Mouse (Mus musculus) MEL (cell line): ENCODE results near the gene Chd3. TPM values are rescaled to one million over a fixed set of nuclear protein-coding genes. Genes with fewer than 3 reads are reported as not detected.

Experiments
- DNase-seq: peaks from one replicate; pipeline ENCODE4 v3.0.0; 2011; ENCODE audit warnings: low read depth, low spot score
- H3K27ac ChIP-seq: 2 replicates; pipeline ENCODE4 v1.5.1; 2012; ENCODE audit warnings: low read depth, mild to moderate bottlenecking, control low read depth, low read length, moderate library complexity; ENCODE audit not compliant: control insufficient read depth
- H3K27me3 ChIP-seq, 2 experiments: fragments of 150-350 bp in 1 of 2; sonication (generic) in 1 of 2; 2 replicates each; pipeline ENCODE4 v1.6.1; 2012; ENCODE audit warnings: low read length in 2 of 2, mild to moderate bottlenecking in 2 of 2, improper control_type of control experiment in 1 of 2, moderate library complexity in 1 of 2; ENCODE audit not compliant: insufficient read depth in 2 of 2, control insufficient read depth in 1 of 2
- H3K36me3 ChIP-seq, 2 experiments: 2 replicates each; pipeline ENCODE4 v1.6.1; 2012 to 2014; ENCODE audit warnings: low read length in 2 of 2, improper control_type of control experiment in 1 of 2, inconsistent platforms in 1 of 2, mild to moderate bottlenecking in 1 of 2; ENCODE audit not compliant: insufficient read depth in 2 of 2, control insufficient read depth in 1 of 2
- H3K4me1 ChIP-seq, 2 experiments: fragments of 150-350 bp in 1 of 2; sonication (generic) in 1 of 2; 2 replicates each; pipeline ENCODE4 v1.6.1; 2012; ENCODE audit warnings: low read length in 2 of 2, improper control_type of control experiment in 1 of 2, mild to moderate bottlenecking in 1 of 2; ENCODE audit not compliant: insufficient read depth in 2 of 2, control insufficient read depth in 1 of 2
- H3K4me3 ChIP-seq, 2 experiments: fragments of 150-350 bp in 1 of 2; sonication (generic) in 1 of 2; 2 replicates each; pipeline ENCODE4 v1.5.1; 2012; ENCODE audit warnings: low read depth in 2 of 2, low read length in 2 of 2, mild to moderate bottlenecking in 2 of 2, moderate library complexity in 2 of 2, control low read depth in 1 of 2, improper control_type of control experiment in 1 of 2; ENCODE audit not compliant: control insufficient read depth in 1 of 2, insufficient read depth in 1 of 2
- H3K79me2 ChIP-seq: 2 replicates; pipeline ENCODE4 v1.6.1; 2012; ENCODE audit warnings: mild to moderate bottlenecking, low read length, moderate library complexity; ENCODE audit not compliant: control insufficient read depth, poor library complexity, insufficient read depth
- H3K9ac ChIP-seq: 2 replicates; pipeline ENCODE4 v1.6.1; 2012; ENCODE audit warnings: low read depth, mild to moderate bottlenecking, control low read depth, low read length, moderate library complexity; ENCODE audit not compliant: control insufficient read depth, poor library complexity, severe bottlenecking
- H3K9me3 ChIP-seq: fragments of 150-350 bp; sonication (generic); replicated peaks from 2 replicates; pipeline ENCODE4 v1.6.1; 2012; ENCODE audit warnings: mild to moderate bottlenecking, low read length, improper control_type of control experiment, moderate library complexity; ENCODE audit not compliant: insufficient read depth
- BHLHE40 ChIP-seq: IDR thresholded peaks from 2 replicates; pipeline ENCODE4 v1.6.1; 2012; ENCODE audit warnings: low read depth, mild to moderate bottlenecking, inconsistent platforms, low read length, improper control_type of control experiment, borderline replicate concordance
- CHD1 ChIP-seq: IDR thresholded peaks from 2 replicates; pipeline ENCODE4 v1.6.1; 2012; ENCODE audit warnings: low read depth, mild to moderate bottlenecking, inconsistent platforms, low read length, improper control_type of control experiment
- CHD2 ChIP-seq: IDR thresholded peaks from 2 replicates; pipeline ENCODE4 v1.6.1; 2011; ENCODE audit warnings: low read length, improper control_type of control experiment
- CTCF ChIP-seq, 3 experiments: IDR thresholded peaks in 2 of 3; conservative IDR thresholded peaks in 1 of 3; 2 replicates each; pipeline ENCODE4 v1.5.1; 2011 to 2012; ENCODE audit warnings: low read length in 3 of 3, low read depth in 2 of 3, mild to moderate bottlenecking in 2 of 3, improper control_type of control experiment in 1 of 3, inconsistent platforms in 1 of 3, mixed read lengths in 1 of 3, moderate library complexity in 1 of 3; ENCODE audit not compliant: control insufficient read depth in 1 of 3, insufficient read depth in 1 of 3, poor library complexity in 1 of 3, severe bottlenecking in 1 of 3
- E2F4 ChIP-seq: IDR thresholded peaks from 2 replicates; pipeline ENCODE4 v1.6.1; 2011; ENCODE audit warnings: low read depth, low read length, improper control_type of control experiment, borderline replicate concordance
- ELF1 ChIP-seq: IDR thresholded peaks from 2 replicates; pipeline ENCODE4 v1.6.1; 2014; ENCODE audit warnings: low read depth, mild to moderate bottlenecking, inconsistent platforms, low read length, improper control_type of control experiment, moderate library complexity
- EP300 ChIP-seq, 2 experiments: IDR thresholded peaks; 2 replicates each; pipeline ENCODE4 v1.6.1; 2011; ENCODE audit warnings: improper control_type of control experiment in 2 of 2, low read length in 2 of 2, low read depth in 1 of 2, mild to moderate bottlenecking in 1 of 2
- GABPA ChIP-seq: IDR thresholded peaks from 2 replicates; pipeline ENCODE4 v1.6.1; 2012; ENCODE audit warnings: low read depth, mild to moderate bottlenecking, inconsistent platforms, low read length, improper control_type of control experiment, moderate library complexity
- HCFC1 ChIP-seq: IDR thresholded peaks from 2 replicates; pipeline ENCODE4 v1.6.1; 2012; ENCODE audit warnings: low read depth, mild to moderate bottlenecking, inconsistent platforms, low read length, improper control_type of control experiment, moderate library complexity
- KAT2A ChIP-seq: conservative IDR thresholded peaks from 2 replicates; pipeline ENCODE4 v1.6.1; 2012; ENCODE audit warnings: low read depth, low read length, improper control_type of control experiment, inconsistent platforms
- MAX ChIP-seq: IDR thresholded peaks from 2 replicates; pipeline ENCODE4 v1.6.1; 2011; ENCODE audit warnings: low read length, improper control_type of control experiment
- MAZ ChIP-seq: IDR thresholded peaks from 2 replicates; pipeline ENCODE4 v1.6.1; 2012; ENCODE audit warnings: low read depth, mild to moderate bottlenecking, inconsistent platforms, low read length, improper control_type of control experiment
- MEF2A ChIP-seq: IDR thresholded peaks from 2 replicates; pipeline ENCODE4 v1.6.1; 2014; ENCODE audit warnings: low read depth, mild to moderate bottlenecking, inconsistent platforms, low read length, improper control_type of control experiment; ENCODE audit not compliant: poor library complexity, insufficient replicate concordance, severe bottlenecking; ENCODE audit errors: extremely low read depth
- MYB ChIP-seq: IDR thresholded peaks from 2 replicates; pipeline ENCODE4 v1.6.1; 2011; ENCODE audit warnings: mild to moderate bottlenecking, low read depth, low read length, improper control_type of control experiment
- NRF1 ChIP-seq: IDR thresholded peaks from 2 replicates; pipeline ENCODE4 v1.6.1; 2014; ENCODE audit warnings: low read depth, mild to moderate bottlenecking, inconsistent platforms, low read length, improper control_type of control experiment, moderate library complexity; ENCODE audit not compliant: poor library complexity, insufficient read depth, severe bottlenecking
- POLR2AphosphoS2 ChIP-seq: IDR thresholded peaks from 2 replicates; pipeline ENCODE4 v1.6.1; 2011; ENCODE audit warnings: low read length, improper control_type of control experiment
- RAD21 ChIP-seq: IDR thresholded peaks from 2 replicates; pipeline ENCODE4 v1.6.1; 2011; ENCODE audit warnings: mild to moderate bottlenecking, low read depth, low read length, improper control_type of control experiment
- SMC3 ChIP-seq: IDR thresholded peaks from 2 replicates; pipeline ENCODE4 v1.6.1; 2011; ENCODE audit warnings: low read depth, low read length, improper control_type of control experiment
- TBP ChIP-seq: IDR thresholded peaks from 2 replicates; pipeline ENCODE4 v1.8.0; 2011; ENCODE audit warnings: low read depth, low read length, improper control_type of control experiment
- UBTF ChIP-seq: IDR thresholded peaks from 2 replicates; pipeline ENCODE4 v1.6.1; 2012; ENCODE audit warnings: low read depth, mild to moderate bottlenecking, inconsistent platforms, low read length, improper control_type of control experiment, moderate library complexity, borderline replicate concordance; ENCODE audit not compliant: insufficient read depth
- ZC3H11A ChIP-seq: IDR thresholded peaks from 2 replicates; pipeline ENCODE4 v1.6.1; 2012; ENCODE audit warnings: low read depth, mild to moderate bottlenecking, inconsistent platforms, low read length, improper control_type of control experiment
- ZKSCAN1 ChIP-seq: IDR thresholded peaks from 2 replicates; pipeline ENCODE4 v1.6.1; 2012; ENCODE audit warnings: low read depth, mild to moderate bottlenecking, inconsistent platforms, low read length, improper control_type of control experiment, moderate library complexity
- polyA plus RNA-seq, 2 experiments: library from polyadenylated mRNA; stranded (reverse) in 1 of 2; unstranded in 1 of 2; fragments of >175 nt in 1 of 2; fragments of >200 nt in 1 of 2; gene quantifications; 2 replicates each; pipeline versions ENCODE4 v1.2.1 to v1.2.4; 2012; ENCODE audit warnings: low replicate concordance in 2 of 2, low read depth in 1 of 2; ENCODE audit not compliant: insufficient read length in 2 of 2, insufficient read depth in 1 of 2, missing spikeins in 1 of 2
- total RNA-seq: library from RNA; depleted of rRNA; stranded (reverse); fragments of 300-350 nt; gene quantifications from 2 replicates; pipeline ENCODE4 v1.2.3, GENCODE M21; 2012

Gene Chd3
- total and polyA plus RNA-seq, 3 experiments: 37.3 to 84.9 TPM; not detected in 1

DNA sequence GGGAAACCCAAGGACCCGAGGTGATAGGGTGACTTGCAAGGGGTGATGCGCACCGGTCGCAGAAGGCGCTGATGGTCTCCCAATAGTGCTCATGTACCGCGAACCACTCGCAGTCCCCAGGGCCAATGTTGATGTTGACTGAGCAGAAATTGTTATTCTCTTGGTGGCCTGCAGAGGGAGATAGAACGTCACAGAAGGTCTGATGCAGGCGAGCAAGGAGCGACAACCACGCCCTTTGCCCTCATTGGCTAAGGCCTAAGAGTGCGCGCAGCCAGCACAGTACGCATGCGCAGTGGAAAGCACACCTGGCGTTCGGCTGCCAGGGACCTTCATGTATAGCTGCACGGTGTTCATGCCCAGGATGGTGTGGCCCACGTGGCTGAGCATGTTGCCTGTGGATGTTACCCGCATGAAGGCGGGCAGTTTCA is 32.0 kb upstream of the Chd3 start:
- Histone ChIP-seq H3K9ac (no peak overlapping the region), H3K27me3 (no peaks in the 10 kb centered on the region), H3K79me2 (no peaks in the 10 kb centered on the region; the same call in none of the 2 replicates), H3K4me3 (no peak overlapping the region), H3K36me3 (peaks cover 2 to 5% of the 10 kb centered on the region in 2 experiments; a peak in 3 of 4 replicates), H3K4me1 (peaks cover 2 to 9% of the 10 kb centered on the region in 2 experiments; a peak in 3 of 4 replicates), H3K27ac (no peak overlapping the region), H3K9me3 (no peaks in the 10 kb centered on the region)
- no peak for TF ChIP-seq KAT2A
- peak; percentile 61 for TF ChIP-seq NRF1
- TF ChIP-seq CHD2: no peak
- peak; percentile 83 for TF ChIP-seq ZC3H11A
- TF ChIP-seq RAD21: peak; percentile 87
- no peak for TF ChIP-seq UBTF
- TF ChIP-seq HCFC1: peak; percentile 34; the same call in 1 of the 2 replicates
- TF ChIP-seq CTCF (IDR thresholded peaks at IDR 0.05 in 2 of 3, conservative IDR thresholded peaks at IDR 0.05 in 1 of 3; ENCODE audit: control insufficient read depth in 1 of 3, insufficient read depth in 1 of 3, low read depth in 2 of 3, low read length in 3 of 3, poor library complexity in 1 of 3, severe bottlenecking in 1 of 3): peak; percentile 71 to 86 (median 76)
- peak; percentile 87 for TF ChIP-seq SMC3
- DNase-seq: peak; percentile 85

DNA sequence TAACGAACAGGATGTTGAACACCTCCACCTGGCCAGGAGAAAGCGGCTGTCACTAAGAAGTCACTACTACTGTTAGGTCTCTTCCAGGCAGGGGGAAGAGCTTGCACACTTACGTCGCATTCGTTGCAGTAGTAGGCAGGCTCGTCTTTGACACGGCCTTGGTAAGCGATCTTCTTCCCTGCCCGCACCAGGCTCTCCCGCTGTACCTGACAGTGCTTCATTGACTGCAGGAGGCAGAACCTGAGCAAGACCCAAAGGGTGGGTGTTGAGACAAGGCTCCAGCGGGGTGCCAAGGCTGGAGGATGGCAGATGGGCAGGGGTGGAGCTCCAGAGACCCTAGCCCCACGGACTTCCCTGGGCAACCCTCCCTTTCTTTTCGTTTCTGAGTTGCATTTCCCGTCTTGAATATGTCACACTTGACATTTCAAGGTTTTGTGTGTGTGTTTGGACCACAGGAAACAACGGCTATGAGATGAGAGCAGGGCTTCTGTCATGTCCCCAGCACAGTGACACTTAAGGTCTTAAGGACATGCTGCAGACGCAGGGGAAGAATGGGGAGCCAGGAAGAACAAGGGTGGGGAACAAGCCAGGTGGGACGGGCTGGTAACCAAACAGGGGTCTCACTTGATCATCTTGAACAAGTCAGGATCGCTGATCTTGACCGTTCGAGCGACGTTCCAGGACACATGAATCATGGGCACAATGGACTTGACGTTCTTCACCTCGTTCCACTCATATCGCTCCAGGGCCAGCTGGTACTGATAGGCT is 31.1 kb upstream of the Chd3 start:
- TF ChIP-seq MEF2A (no peak), MAZ (no peak), MYB (no peak), E2F4 (no peak), ELF1 (no peak), TBP (no peak), GABPA (no peak), POLR2AphosphoS2 (no peak), BHLHE40 (no peak), MAX (no peak), EP300 (IDR thresholded peaks at IDR 0.05; ENCODE audit: low read depth in 1 of 2, low read length in 2 of 2) (no peak), ZKSCAN1 (no peak), CHD1 (no peak), SMC3 (no peak), UBTF (no peak)
- H3K36me3 ChIP-seq: peaks cover 2 to 5% of the 10 kb centered on the region in 2 experiments; a peak in 3 of 4 replicates
- no peaks in the 10 kb centered on the region for H3K9me3 ChIP-seq
- peaks cover 2 to 9% of the 10 kb centered on the region in 2 experiments; a peak in 3 of 4 replicates for H3K4me1 ChIP-seq
- no peak overlapping the region for H3K9ac ChIP-seq
- peaks cover 1% of the 10 kb centered on the region for H3K79me2 ChIP-seq
- no peak overlapping the region for H3K27ac ChIP-seq
- H3K27me3 ChIP-seq: no peaks in the 10 kb centered on the region
- no peak for DNase-seq
- no peak overlapping the region for H3K4me3 ChIP-seq
